Mouse (Mus musculus): ENCODE results near the gene Prrt2.

Gene Prrt2

DNA sequence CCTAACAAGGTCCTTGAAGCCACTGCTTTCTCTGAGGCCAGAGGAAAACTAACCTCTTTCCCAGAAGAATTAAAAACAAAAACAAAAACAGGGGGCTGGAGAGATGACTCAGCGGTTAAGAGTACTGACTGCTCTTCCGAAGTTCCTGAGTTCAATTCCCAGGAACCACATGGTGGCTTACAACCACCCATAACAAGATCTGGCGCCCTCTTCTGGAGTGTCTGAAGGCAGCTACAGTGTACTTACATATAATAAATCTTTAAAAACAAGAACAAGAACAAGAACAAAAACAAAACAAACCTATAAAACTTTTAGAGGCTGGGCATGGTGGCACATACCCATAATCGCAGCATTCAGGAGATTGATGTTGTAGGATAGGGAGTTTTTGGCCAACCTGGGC lies 24.6 kb downstream of the Prrt2 start:
- DNase-seq, result no peak

DNA sequence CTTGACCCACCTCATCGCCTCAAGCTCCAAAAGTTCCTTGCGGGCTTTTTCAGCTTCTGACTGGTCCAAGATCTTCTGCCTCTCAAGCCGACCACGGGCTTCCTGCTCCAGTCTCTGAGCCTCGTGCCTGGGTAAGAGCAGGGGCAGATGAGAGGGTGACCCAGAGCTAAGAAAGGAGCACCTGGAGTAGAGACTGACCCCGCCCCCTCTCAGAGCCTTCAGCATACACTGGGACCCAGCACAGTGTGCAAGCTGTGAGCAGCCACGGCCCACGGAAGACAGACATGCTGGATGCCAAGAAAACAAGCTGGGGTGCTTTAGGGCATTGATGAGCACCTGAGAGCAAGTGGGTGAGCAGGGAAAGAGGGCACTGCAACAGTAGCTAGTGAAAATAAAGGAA lies 32.2 kb downstream of the Prrt2 start:
- no peak for DNase-seq

DNA sequence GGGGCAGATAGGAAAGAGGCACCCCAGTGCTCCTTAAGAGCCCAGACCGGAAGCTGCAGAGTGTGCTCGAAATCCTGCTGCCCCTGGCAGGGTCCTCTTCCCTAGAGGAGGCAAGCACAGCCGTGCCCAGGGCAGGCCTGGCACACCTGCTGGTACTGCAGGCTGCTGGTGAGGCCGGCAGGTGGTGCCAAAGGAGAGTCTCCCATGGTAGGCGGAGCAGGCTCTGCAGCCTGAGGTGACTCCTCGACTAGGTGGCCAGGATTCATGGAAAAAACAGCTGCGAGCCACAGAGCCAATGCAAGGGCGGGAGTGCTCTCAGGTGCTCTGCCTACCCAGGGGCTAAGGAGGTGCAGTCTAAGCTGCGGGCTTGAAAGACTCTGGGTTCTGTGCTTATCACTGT lies 34.7 kb downstream of the Prrt2 start:
- DNase-seq, result peak; percentile 87

DNA sequence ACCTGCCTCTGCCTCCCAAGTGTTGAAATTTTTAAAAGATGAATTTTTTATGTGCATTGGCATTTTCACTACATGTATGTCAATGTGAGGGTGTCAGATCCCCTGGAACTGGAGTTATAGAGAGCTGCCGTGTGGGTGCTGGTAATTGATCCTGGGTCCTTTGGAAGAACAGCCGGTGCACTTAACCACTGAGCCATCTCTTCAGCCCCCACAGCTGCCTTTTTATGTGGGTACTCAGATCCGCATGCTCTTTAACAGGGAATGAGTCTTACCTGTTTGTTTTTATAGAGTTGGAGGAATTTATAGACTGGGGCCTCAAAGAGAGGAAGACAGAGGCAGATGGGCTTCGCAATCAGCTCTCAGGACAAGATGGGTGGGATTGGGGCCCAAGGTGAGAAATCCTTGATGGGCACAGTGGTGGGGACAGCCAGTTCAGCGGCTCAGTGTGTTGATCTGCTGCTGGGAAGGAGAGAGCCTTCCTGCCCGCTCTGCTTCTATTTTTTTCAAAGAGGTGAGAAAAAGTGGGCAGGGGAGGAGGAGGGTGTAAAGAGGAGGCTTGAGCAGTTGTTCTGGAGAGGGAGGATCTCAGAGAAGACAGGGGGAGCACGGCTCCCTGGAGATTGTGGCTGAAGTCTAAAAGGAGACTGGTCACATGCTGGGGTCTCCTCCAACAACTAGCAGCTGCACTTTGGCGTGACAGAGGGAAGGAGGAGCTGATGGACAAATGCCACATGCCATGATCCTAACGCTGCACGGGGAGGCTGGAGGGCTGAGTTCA lies 36.2 kb downstream of the Prrt2 start:
- no peak for DNase-seq

DNA sequence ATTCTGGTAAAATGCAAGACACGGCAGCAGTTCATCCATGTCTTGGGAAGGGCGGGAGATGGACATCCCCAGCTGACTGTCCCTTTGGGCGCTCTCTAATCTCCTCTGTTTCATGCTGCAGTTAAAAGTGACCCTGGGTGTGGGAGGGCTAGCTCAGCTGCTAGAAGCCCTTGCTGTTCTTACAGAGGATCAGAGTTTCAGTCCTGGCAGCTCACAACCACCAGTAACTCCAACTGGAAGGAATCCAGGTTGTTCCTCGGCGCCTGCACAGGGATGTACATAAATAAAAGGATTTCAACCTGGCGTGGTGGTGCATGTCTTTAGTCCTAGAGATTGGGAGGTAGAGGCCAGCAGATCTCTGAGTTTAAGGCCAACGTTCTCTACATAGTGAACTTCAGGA lies 37.9 kb downstream of the Prrt2 start:
- DNase-seq, result no peak

DNA sequence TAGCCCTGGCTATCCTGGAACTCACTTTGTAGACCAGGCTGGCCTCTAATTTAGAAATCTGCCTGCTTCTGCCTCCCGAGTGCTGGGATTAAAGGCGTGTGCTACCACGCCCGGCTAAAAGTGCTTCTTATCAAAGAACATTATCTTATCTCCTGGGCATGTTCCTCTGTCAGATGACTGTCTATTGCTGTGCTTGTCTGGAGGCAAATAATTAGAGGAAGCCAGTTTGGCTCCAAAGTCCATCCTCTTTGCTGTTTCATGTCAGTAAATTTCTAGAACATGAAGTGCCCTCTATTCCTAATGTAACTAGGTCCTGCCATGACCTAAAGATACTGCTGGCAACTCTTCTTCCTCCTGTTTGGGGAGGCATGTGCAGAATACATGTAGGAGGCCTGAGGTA lies 39.0 kb downstream of the Prrt2 start:
- DNase-seq, result no peak

DNA sequence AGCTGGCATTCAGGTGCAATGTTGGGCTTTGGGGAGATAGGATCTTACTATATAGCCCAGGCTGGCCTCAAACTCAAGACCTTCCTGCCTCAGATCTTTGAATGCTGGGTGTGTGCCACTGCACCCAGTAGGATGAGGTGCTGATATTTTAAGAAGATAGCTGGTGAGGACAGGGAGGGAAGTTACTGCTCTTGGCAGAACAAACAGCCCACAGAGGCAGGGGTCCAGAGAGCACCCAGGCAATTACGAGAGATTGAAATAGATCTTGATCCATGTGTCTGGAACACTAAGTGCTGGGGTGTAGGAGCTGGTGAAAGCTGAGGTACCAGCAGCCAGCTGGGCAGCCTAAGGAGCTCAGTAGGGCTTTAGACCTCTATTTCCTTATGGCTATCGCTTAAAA lies 39.4 kb downstream of the Prrt2 start:
- DNase-seq, result no peak

DNA sequence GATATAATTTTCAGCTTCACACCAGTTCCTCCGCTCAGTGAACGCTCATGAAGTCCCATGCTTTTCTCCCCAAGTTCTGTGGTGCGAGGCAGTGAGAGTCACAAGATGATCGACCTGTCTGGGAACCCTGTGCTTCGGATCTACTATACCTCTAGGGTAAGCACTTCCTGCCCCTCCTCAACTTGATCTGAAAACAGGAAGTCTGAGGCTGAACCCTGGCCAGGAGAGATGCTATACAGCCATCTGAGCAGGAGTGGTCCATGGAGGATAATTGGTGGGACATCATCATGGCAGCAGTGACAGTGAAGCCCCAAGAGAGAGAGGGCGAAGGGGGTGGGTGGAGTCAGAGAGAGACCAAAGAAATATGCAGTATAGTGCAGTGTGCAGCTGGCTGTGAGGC lies 42.2 kb downstream of the Prrt2 start:
- no peak for DNase-seq

DNA sequence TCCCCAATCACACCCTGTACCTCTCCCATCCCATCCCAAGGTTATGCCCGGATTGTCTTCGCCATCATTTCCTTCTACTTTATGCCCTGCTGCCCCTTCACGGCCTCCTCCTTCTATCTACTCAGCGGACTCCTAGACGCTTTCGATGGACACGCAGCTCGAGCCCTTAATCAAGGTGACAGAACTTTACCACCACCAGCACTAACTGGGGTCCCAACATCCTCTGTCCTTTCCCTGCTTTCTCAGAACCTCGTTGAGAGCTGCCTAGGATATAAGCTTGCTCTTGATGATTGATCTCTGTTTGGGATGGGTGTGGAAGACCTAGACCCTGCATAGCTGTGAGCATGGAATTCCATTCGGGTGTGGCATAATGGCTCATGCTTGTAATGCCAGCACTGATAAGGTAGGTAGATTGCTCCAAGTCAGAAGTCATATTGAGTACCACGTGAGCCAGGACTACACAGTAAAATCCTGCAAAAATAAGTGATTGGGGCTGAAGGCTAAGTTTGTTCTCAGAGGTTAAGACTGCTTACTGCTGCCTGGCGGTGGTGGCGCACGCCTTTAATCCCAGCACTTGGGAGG lies 44.0 kb downstream of the Prrt2 start:
- DNase-seq, result no peak

DNA sequence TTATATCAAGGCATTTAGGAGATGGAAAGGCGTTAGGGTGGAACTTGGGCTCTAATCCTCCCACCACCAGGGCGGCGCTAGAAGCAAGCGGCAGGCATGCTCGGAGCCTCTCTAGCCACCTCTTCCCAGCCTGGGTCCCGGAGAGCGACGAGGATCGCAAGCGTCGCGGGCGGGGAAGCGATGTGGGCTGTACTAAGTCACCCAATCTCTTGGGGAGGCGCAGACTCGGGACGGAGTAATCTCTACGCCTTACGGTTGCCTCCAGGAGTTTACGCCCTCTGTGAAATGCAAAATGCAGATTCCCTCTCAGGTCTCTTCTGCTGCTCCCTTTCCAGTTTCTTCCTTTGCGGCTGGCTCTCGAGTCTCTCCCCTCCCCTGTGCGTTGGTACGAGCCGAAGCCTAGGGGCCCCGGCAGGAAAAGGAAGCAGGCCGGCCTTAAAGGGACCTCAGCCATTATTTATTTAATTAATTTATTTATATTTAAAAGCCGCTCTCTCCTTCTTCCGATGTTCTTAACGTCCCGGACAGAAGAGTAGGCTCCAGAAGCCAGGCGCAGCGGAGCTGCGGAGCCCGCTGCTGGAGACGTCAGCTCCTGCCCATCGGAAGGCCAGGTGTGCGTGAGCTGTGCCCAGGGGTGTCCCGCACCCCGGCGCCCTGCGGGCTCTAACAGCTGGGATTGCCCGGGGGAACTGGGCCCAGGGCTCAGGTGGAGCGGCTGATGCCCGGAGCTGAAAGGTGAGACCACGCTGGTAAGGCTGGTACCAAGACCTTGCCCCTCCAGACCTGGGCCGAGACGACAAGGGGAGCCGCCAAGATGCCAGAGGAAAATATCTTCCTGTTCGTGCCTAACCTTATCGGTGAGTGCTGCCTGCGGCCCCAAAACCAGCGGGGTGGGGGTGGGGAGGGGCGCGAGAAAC lies 44.8 kb downstream of the Prrt2 start, which contains the start of gene Cdiptos:
TSS of gene Cdiptos (minus strand) at position 149 of the 917 bp plus-strand sequence.
- peak; percentile 96 for DNase-seq

DNA sequence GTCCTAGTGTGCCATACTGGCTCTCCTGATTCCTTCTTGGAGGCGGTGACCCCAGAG lies 45.3 kb downstream of the Prrt2 start, which contains the start of gene Cdipt:
TSS of gene Cdipt (plus strand) at position 22 of the 57 bp plus-strand sequence.
- no peak for DNase-seq

DNA sequence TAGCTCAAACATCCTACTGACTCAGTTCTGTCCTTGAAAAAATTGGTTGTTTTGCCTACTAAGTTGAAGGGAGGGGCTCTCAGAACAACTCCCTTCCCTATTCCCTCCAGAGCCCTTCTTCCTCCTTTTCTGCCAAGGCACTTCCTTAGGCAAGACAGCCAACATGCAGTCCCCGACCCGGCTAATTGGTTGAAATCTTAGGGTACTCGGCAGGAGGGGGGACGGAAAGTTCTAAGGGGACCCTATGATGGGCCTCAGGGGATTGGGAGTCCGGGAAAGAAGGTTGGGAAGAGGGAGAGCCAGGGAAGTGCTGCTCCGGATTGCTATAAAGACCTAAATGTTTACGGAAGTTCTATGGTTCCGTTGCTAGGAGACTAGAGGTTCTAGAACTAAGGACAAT lies 45.5 kb downstream of the Prrt2 start:
- no peak for DNase-seq
